Mouse (Mus musculus): ENCODE measurements around the gene Fam187a. TPM values are rescaled to one million over a fixed set of nuclear protein-coding genes. Genes with fewer than 3 reads are reported as not detected.

Fam187a gene
- polyA plus RNA-seq (2012; ENCODE audit: low replicate concordance), result not detected in 2 replicates

GRCm38 (mm10) chr11:102884616-102885219, at the start of gene Fam187a:
TSS of gene Fam187a (plus strand) at chr11:102885169.

GRCm38 (mm10) chr11:102835549-102835948, 49.4 kb upstream of the Fam187a start, which contains the start of gene Higd1b:
TSS of gene Higd1b (plus strand) at chr11:102835849.

GRCm38 (mm10) chr11:102880585-102881313, 4.2 kb upstream of the Fam187a start, which contains the start of the genes Eftud2 and Ccdc103:
TSS of gene Eftud2 (minus strand) at chr11:102880985.
TSS of gene Ccdc103 (plus strand) at chr11:102881204.

GRCm38 (mm10) chr11:102900763-102901162, 15.8 kb downstream of the Fam187a start, which contains the start of gene Gfap:
TSS of gene Gfap (minus strand) at chr11:102900912.

GRCm38 (mm10) chr11:102924557-102925350, 39.8 kb downstream of the Fam187a start, which contains the start of gene Kif18b:
TSS of gene Kif18b (minus strand) at chr11:102925124.

Other genes with a start within 250 kb of the Fam187a start
- gene Meioc, start 221.5 kb upstream of the Fam187a start, polyA plus RNA-seq (2012; ENCODE audit: low replicate concordance), result not detected in 2 replicates
- 4.8 and 5.2 TPM in 2 replicates for gene Ccdc43, start 187.4 kb upstream of the Fam187a start, polyA plus RNA-seq (2012; ENCODE audit: low replicate concordance)
- 4.5 and 14.2 TPM in 2 replicates for gene Adam11, start 123.7 kb upstream of the Fam187a start, polyA plus RNA-seq (2012; ENCODE audit: low replicate concordance)
- not detected in 2 replicates for gene Gjc1, start 65.5 kb upstream of the Fam187a start, polyA plus RNA-seq (2012; ENCODE audit: low replicate concordance)
- not detected in 2 replicates for gene Higd1b, start 49.3 kb upstream of the Fam187a start, polyA plus RNA-seq (2012; ENCODE audit: low replicate concordance)
- 92.1 and 150 TPM in 2 replicates for gene Eftud2, start 4.2 kb upstream of the Fam187a start, polyA plus RNA-seq (2012; ENCODE audit: low replicate concordance)
- not detected in 2 replicates for gene Ccdc103, start 4.0 kb upstream of the Fam187a start, polyA plus RNA-seq (2012; ENCODE audit: low replicate concordance)
- gene Gfap, start 15.7 kb downstream of the Fam187a start, polyA plus RNA-seq (2012; ENCODE audit: low replicate concordance), result 1.1 TPM in 1 of 2 replicates, not detected in the other
- 3.6 and 12.5 TPM in 2 replicates for gene Kif18b, start 40.0 kb downstream of the Fam187a start, polyA plus RNA-seq (2012; ENCODE audit: low replicate concordance)
- gene C1ql1, start 61.5 kb downstream of the Fam187a start, polyA plus RNA-seq (2012; ENCODE audit: low replicate concordance), result not detected in 2 replicates
- gene Nmt1, start 143.0 kb downstream of the Fam187a start, polyA plus RNA-seq (2012; ENCODE audit: low replicate concordance), result 9.5 and 16.8 TPM in 2 replicates
- gene Dcakd, start 143.2 kb downstream of the Fam187a start, polyA plus RNA-seq (2012; ENCODE audit: low replicate concordance), result 30.8 and 47.5 TPM in 2 replicates
- 0.15 and 0.18 TPM in 2 replicates for gene Plcd3, start 216.5 kb downstream of the Fam187a start, polyA plus RNA-seq (2012; ENCODE audit: low replicate concordance)
- 60.3 and 69.9 TPM in 2 replicates for gene Acbd4, start 216.5 kb downstream of the Fam187a start, polyA plus RNA-seq (2012; ENCODE audit: low replicate concordance)
- gene Hexim1, start 231.1 kb downstream of the Fam187a start, polyA plus RNA-seq (2012; ENCODE audit: low replicate concordance), result 25.6 and 27.7 TPM in 2 replicates
- 4.3 and 5.1 TPM in 2 replicates for gene Hexim2, start 247.3 kb downstream of the Fam187a start, polyA plus RNA-seq (2012; ENCODE audit: low replicate concordance)

Measured in hematopoietic multipotent progenitor cell, adult 10-12 weeks (in vitro differentiated cells).